Mouse (Mus musculus) cortical plate, adult 2 months (tissue): ENCODE measurements around the gene Sept3.

Source experiments
- CTCF ChIP-seq: fragments of 200-500 bp; IDR thresholded peaks from 2 replicates; pipeline ENCODE4 v1.5.1; 2011; ENCODE audit warnings: mild to moderate bottlenecking, control low read depth, low read length; ENCODE audit not compliant: insufficient read depth; ENCODE audit errors: extremely low read depth
- POLR2A ChIP-seq: fragments of 200-500 bp; IDR thresholded peaks from 2 replicates; pipeline ENCODE4 v1.6.1; 2011; ENCODE audit warnings: mild to moderate bottlenecking, low read length, control low read depth; ENCODE audit not compliant: insufficient read depth; ENCODE audit errors: extremely low read depth

DNA sequence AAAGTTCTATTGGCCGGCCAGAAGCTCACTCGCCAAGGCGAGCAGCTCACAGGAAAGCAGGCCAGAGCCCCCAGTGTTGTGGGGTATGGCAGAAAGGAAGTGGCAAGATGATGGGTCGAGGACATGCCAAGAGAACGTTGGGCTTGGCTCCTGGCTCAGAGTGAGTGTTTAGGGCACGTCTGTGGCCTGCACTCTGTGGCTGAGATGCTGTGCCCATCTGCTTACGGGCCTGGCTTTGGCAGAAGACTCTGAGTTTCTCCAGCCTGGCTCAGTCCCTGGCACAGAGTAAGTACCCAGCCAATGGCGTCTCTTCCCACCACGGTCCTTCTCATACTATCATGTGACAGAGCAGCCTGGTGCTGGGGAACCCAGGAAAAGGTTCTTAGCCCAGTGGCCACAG lies 5.9 kb upstream of the Sept3 start:
- TF ChIP-seq POLR2A, result no peak
- TF ChIP-seq CTCF, result no peak
